Mouse (Mus musculus) limb, embryonic 14.5 days (tissue): ENCODE results near the gene Ift22. TPM values are rescaled to one million over a fixed set of nuclear protein-coding genes. Genes with fewer than 3 reads are reported as not detected.

Source experiments
- ATAC-seq: fragments of 200-750 bp; cut with Nextera tagmentation; 2 replicates; pipeline ENCODE4 v1.8.0; 2017; ENCODE audit warnings: low read depth, moderate number of reproducible peaks, moderate TSS enrichment; ENCODE audit not compliant: low FRiP score
- DNase-seq: peaks from one replicate; pipeline ENCODE4 v3.0.0-alpha.2; 2015; ENCODE audit warnings: low spot score
- H3K27ac ChIP-seq: fragments of 300-500 bp; sonication (generic); replicated peaks from 2 replicates; pipeline ENCODE4 v1.5.1; 2014; ENCODE audit warnings: low read depth, mild to moderate bottlenecking, low read length, moderate library complexity, mixed read lengths
- H3K27me3 ChIP-seq: fragments of 300-500 bp; sonication (generic); 2 replicates; pipeline ENCODE4 v1.6.1; 2014; ENCODE audit warnings: low read length, mixed read lengths; ENCODE audit not compliant: control insufficient read depth, insufficient read depth
- H3K36me3 ChIP-seq: fragments of 300-500 bp; sonication (generic); 2 replicates; pipeline ENCODE4 v1.6.1; 2014; ENCODE audit warnings: mild to moderate bottlenecking, low read length, moderate library complexity, mixed read lengths; ENCODE audit not compliant: control insufficient read depth, insufficient read depth
- H3K4me1 ChIP-seq: fragments of 300-500 bp; sonication (generic); 2 replicates; pipeline ENCODE4 v1.6.1; 2014; ENCODE audit warnings: antibody characterized with exemption, low read length, mixed read lengths; ENCODE audit not compliant: control insufficient read depth, insufficient read depth
- H3K4me2 ChIP-seq: fragments of 300-500 bp; sonication (generic); replicated peaks from 2 replicates; pipeline ENCODE4 v1.6.1; 2014; ENCODE audit warnings: low read depth, mild to moderate bottlenecking, low read length, moderate library complexity; ENCODE audit not compliant: severe bottlenecking
- H3K4me3 ChIP-seq: fragments of 300-500 bp; sonication (generic); replicated peaks from 2 replicates; pipeline ENCODE4 v1.5.1; 2014; ENCODE audit warnings: low read length
- H3K9ac ChIP-seq: fragments of 300-500 bp; sonication (generic); 2 replicates; pipeline ENCODE4 v1.6.1; 2014; ENCODE audit warnings: mild to moderate bottlenecking, low read depth, low read length, moderate library complexity; ENCODE audit not compliant: severe bottlenecking
- H3K9me3 ChIP-seq: fragments of 300-500 bp; sonication (generic); 2 replicates; pipeline ENCODE4 v1.6.1; 2016; ENCODE audit warnings: low read length; ENCODE audit not compliant: control insufficient read depth
- POLR2A ChIP-seq: fragments of 200-500 bp; IDR thresholded peaks from 2 replicates; pipeline ENCODE4 v1.8.0; 2012; ENCODE audit warnings: inconsistent platforms, mild to moderate bottlenecking, moderate library complexity, borderline replicate concordance; ENCODE audit not compliant: insufficient read depth, insufficient read length; ENCODE audit errors: extremely low read depth
- WGBS: fragments of 180-500 bp; shearing (Covaris S2); extraction: QIAGEN DNeasy Blood & Tissue Kit; methylation state at CpG from one replicate; pipeline ENCODE4 v1.1.7; 2014; 5-methylcytosine and 5-hydroxymethylcytosine counted together
- polyA plus RNA-seq, 2 experiments: library from polyadenylated mRNA; depleted of rRNA in 1 of 2; stranded (reverse) in 1 of 2; unstranded in 1 of 2; fragments of >200 nt; fragmentation: Nextera tagmentation in 1 of 2; extraction: Ambion mirVana in 1 of 2; gene quantifications; 2 replicates each; pipeline versions ENCODE4 v1.2.1 to v1.2.3; 2012 to 2014

Gene Ift22
- polyA plus RNA-seq, 2 experiments, result 28.8 to 58.9 TPM

- no peaks in the 10 kb centered on the region for H3K9me3 ChIP-seq
- H3K27me3 ChIP-seq, result no peaks in the 10 kb centered on the region
- peaks cover 11% of the 10 kb centered on the region for H3K4me1 ChIP-seq
- 100% methylated on average over 1 of the region's 1 CpGs for WGBS
- no peak overlapping the region for H3K4me3 ChIP-seq
- no peak overlapping the region for H3K27ac ChIP-seq
- ATAC-seq, result no peak
- TF ChIP-seq POLR2A, result no peak
- H3K4me2 ChIP-seq, result no peak overlapping the region
- peaks cover 4% of the 10 kb centered on the region; the same call in 1 of the 2 replicates for H3K36me3 ChIP-seq
- DNase-seq, result no peak
- H3K9ac ChIP-seq, result no peak overlapping the region
Measured at GRCm38 (mm10) chr5:136957250-136957649, 49.3 kb downstream of the Ift22 start.

GRCm38 (mm10) chr5:136958991-136959605 lies 51.1 kb downstream of the Ift22 start:
- no peak for TF ChIP-seq POLR2A
- WGBS, result 74% methylated on average over 5 of the region's 5 CpGs
- no peak for ATAC-seq
- no peak overlapping the region for H3K4me3 ChIP-seq
- no peaks in the 10 kb centered on the region for H3K9me3 ChIP-seq
- DNase-seq, result no peak
- H3K36me3 ChIP-seq, result peaks cover 14% of the 10 kb centered on the region
- no peak overlapping the region for H3K9ac ChIP-seq
- no peak overlapping the region for H3K27ac ChIP-seq
- H3K4me1 ChIP-seq, result peaks cover 12% of the 10 kb centered on the region
- H3K4me2 ChIP-seq, result no peak overlapping the region
- H3K27me3 ChIP-seq, result no peaks in the 10 kb centered on the region

- no peak overlapping the region for H3K4me2 ChIP-seq
- peaks cover 23% of the 10 kb centered on the region for H3K36me3 ChIP-seq
- no peaks in the 10 kb centered on the region for H3K27me3 ChIP-seq
- H3K9me3 ChIP-seq, result no peaks in the 10 kb centered on the region
- TF ChIP-seq POLR2A, result no peak
- WGBS, result 95% methylated on average over 6 of the region's 6 CpGs
- no peak overlapping the region for H3K4me3 ChIP-seq
- no peak overlapping the region for H3K27ac ChIP-seq
- DNase-seq (no peak), ATAC-seq (no peak)
- peaks cover 10% of the 10 kb centered on the region for H3K4me1 ChIP-seq
- H3K9ac ChIP-seq, result no peak overlapping the region
Measured at GRCm38 (mm10) chr5:136960053-136960452, 52.1 kb downstream of the Ift22 start.

GRCm38 (mm10) chr5:136961334-136961982 lies 53.5 kb downstream of the Ift22 start:
- 25% methylated on average over 5 of the region's 5 CpGs for WGBS
- Histone ChIP-seq H3K4me2 (peak overlapping the region; percentile 87), H3K9ac (peak overlapping the region; percentile 77), H3K36me3 (peaks cover 37% of the 10 kb centered on the region), H3K27ac (peak overlapping the region; percentile 65), H3K9me3 (no peaks in the 10 kb centered on the region), H3K27me3 (no peaks in the 10 kb centered on the region), H3K4me1 (peaks cover 13% of the 10 kb centered on the region), H3K4me3 (peak overlapping the region; percentile 76)
- TF ChIP-seq POLR2A, result no peak
- DNase-seq (no peak), ATAC-seq (peak; percentile 34)

- DNase-seq (peak; percentile 93), ATAC-seq (peak; percentile 95)
- WGBS, result 1% methylated on average over 19 of the region's 20 CpGs
- H3K4me2 ChIP-seq, result peak overlapping the region; percentile 87
- H3K27ac ChIP-seq, result peak overlapping the region; percentile 65
- no peaks in the 10 kb centered on the region for H3K9me3 ChIP-seq
- H3K4me3 ChIP-seq, result peak overlapping the region; percentile 76
- H3K36me3 ChIP-seq, result peaks cover 39% of the 10 kb centered on the region
- H3K9ac ChIP-seq, result peak overlapping the region; percentile 77
- TF ChIP-seq POLR2A, result no peak; the same call in 1 of the 2 replicates
- H3K4me1 ChIP-seq, result peaks cover 14% of the 10 kb centered on the region
- H3K27me3 ChIP-seq, result no peaks in the 10 kb centered on the region
Measured at GRCm38 (mm10) chr5:136961983-136962461, 54.1 kb downstream of the Ift22 start.
